Mouse (Mus musculus) monocyte, adult 59 days (primary cell): ENCODE results near the gene Olfr259. TPM values are rescaled to one million over a fixed set of nuclear protein-coding genes. Genes with fewer than 3 reads are reported as not detected.

Experiments used
- total RNA-seq, 2 experiments: library from RNA; stranded (reverse); gene quantifications; one replicate each; pipeline ENCODE4 v1.2.4; 2023

The Olfr259 gene
- not detected for total RNA-seq

GRCm38 (mm10) chr2:87114467-87114866 lies at the start of gene Olfr259:
Gene Olfr259 (minus strand): TSS chr2:87114567.

GRCm38 (mm10) chr2:87152524-87152923 lies 38.2 kb upstream of the Olfr259 start, which contains the start of gene Olfr1111:
Gene Olfr1111 (minus strand): TSS chr2:87152624.

GRCm38 (mm10) chr2:87140200-87140599 lies 25.8 kb upstream of the Olfr259 start, which contains the start of gene Olfr1110:
Gene Olfr1110 (minus strand): TSS chr2:87140300.

GRCm38 (mm10) chr2:87095908-87096307 lies 18.5 kb downstream of the Olfr259 start, which contains the start of gene Olfr1109:
Gene Olfr1109 (minus strand): TSS chr2:87096008.

GRCm38 (mm10) chr2:87075717-87076116 lies 38.6 kb downstream of the Olfr259 start, which contains the start of gene Olfr1107:
Gene Olfr1107 (minus strand): TSS chr2:87075817.

Other genes starting within 250 kb of the Olfr259 start
- not detected for gene Gm13723, start 239.8 kb downstream of the Olfr259 start, total RNA-seq
- not detected for gene Olfr1097, start 222.4 kb downstream of the Olfr259 start, total RNA-seq
- not detected for gene Olfr1098, start 190.0 kb downstream of the Olfr259 start, total RNA-seq
- gene Olfr1099, start 153.9 kb downstream of the Olfr259 start, total RNA-seq, result not detected
- not detected for gene Olfr1100, start 134.6 kb downstream of the Olfr259 start, total RNA-seq
- gene Olfr1101, start 123.3 kb downstream of the Olfr259 start, total RNA-seq, result not detected
- gene Olfr1102, start 116.2 kb downstream of the Olfr259 start, total RNA-seq, result not detected
- gene Olfr1104, start 87.5 kb downstream of the Olfr259 start, total RNA-seq, result not detected
- gene Olfr1105, start 78.0 kb downstream of the Olfr259 start, total RNA-seq, result not detected
- gene Olfr1106, start 62.3 kb downstream of the Olfr259 start, total RNA-seq, result not detected
- not detected for gene Olfr1107, start 38.8 kb downstream of the Olfr259 start, total RNA-seq
- not detected for gene Olfr1109, start 18.6 kb downstream of the Olfr259 start, total RNA-seq
- gene Olfr1110, start 25.7 kb upstream of the Olfr259 start, total RNA-seq, result not detected
- gene Olfr1111, start 38.1 kb upstream of the Olfr259 start, total RNA-seq, result not detected
- gene Olfr1112, start 73.2 kb upstream of the Olfr259 start, total RNA-seq, result not detected
- gene Olfr1113, start 94.4 kb upstream of the Olfr259 start, total RNA-seq, result not detected
- gene Olfr1115, start 133.4 kb upstream of the Olfr259 start, total RNA-seq, result not detected
- gene Olfr1116, start 153.0 kb upstream of the Olfr259 start, total RNA-seq, result not detected
- not detected for gene Olfr1118, start 193.0 kb upstream of the Olfr259 start, total RNA-seq
- gene Olfr1120, start 240.2 kb upstream of the Olfr259 start, total RNA-seq, result not detected